Mouse (Mus musculus) retina, postnatal 7 days (tissue): ENCODE results near the gene Cnot8.

Source experiments
- DNase-seq: peaks from one replicate; pipeline ENCODE4 v3.0.0-alpha.2; 2012; ENCODE audit warnings: low read depth, low spot score

Cnot8 gene

DNA sequence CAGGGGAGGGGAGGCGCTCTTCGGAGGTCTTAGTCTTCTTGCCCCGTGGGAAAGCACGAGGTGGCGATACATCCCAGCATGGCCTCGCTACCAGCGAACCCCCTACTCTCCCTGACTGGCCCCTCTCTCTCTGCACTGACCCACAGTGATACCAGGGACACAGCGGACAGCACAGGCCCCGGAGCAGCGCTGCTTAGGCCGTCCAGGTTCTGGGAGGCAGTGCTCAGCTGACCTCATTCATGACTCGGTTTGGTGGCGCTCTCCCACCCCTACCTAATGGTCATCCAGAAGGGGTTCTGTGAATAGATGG is 654 bp upstream of the Cnot8 start:
- DNase-seq: no peak

DNA sequence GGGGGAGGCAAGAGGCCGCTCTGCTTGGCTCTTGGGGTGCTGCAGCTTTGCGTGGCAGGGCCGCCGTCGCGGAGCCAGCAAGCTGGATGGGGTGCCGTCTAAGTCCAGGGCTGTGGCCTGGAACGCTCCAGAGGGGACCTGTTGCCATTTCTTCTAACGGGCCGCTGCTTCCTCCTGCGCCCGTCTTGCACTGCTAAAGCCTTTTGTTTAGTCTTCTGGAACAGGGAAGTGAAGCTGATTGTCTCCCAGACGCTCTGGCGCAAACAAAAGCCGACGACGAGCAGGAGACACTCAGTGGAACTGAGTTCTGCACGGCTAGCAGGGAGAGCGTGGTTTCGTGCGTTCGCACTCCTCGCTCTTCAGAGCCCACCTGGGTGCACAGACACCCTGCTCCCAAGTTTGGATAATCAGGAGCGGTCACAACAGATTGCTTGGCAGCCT is 418 bp downstream of the Cnot8 start:
- DNase-seq: no peak

DNA sequence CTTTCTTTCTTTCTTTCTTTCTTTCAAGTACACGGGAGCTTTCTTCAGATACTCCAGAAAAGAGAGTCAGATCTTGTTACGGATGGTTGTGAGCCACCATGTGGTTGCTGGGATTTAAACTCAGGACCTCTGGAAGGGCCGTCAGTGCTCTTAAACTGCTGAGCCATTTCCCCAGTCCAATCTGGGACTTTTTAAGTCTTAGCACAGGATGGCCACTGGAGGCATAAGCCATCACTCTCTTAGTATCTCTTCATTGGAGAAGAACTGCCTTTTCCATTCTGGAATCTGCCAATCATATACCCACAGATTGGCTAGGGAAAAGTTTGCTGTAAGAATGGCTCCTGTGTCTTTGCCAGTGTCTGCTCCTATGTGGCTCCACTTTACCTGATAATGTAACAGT is 3.1 kb downstream of the Cnot8 start:
- DNase-seq: no peak

DNA sequence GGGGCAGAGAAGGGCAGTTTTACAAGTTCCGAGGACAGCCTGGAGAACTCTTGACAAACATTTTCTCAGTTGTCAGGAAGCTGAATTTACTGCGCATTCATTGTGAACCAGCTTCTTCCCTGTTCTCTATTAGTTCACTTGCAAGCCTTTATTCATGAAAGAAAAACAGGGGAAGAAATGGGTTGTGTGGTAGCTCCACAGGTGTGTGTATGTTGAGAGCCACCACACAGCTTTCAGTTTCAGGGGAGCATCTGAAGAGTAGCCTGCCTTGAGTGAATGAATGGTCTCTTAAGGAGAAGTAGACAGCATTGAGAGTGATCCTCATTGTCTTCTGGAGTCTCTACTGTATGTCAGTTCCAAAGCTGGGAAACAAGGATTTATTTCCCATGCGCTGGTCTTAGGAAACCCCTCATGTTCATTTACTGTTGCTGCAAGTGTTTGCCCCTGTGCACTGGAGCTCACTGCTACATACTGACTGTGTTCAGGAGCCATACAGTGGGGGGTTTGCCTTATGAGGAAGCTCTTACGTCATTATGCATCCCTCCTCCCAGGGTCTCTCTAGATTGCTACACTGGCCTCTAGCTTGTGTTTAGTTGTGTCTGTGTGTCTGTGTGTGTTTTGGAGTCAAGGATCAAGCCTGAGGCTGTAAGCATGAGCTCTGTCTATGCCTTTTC is 3.8 kb downstream of the Cnot8 start:
- DNase-seq: no peak

DNA sequence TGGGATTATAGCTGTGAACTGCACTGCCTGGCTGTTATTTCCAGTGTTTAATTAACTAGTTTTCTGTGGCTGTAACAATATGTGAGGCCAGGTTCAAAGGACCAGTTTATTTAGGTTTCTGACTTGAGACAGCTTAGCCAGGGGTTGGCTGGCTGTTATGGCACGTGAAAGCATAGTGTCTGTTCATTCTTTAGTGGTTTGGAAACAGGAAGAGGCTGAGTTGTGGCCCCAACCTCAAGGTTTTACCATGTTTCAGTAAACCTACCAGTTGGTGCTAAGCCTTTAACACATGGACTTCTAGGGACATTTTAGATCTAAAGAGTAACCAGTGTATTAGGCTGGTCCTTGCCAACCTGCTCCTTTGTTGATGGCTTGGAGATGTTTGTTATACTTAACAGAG is 12.6 kb downstream of the Cnot8 start:
- DNase-seq: no peak

DNA sequence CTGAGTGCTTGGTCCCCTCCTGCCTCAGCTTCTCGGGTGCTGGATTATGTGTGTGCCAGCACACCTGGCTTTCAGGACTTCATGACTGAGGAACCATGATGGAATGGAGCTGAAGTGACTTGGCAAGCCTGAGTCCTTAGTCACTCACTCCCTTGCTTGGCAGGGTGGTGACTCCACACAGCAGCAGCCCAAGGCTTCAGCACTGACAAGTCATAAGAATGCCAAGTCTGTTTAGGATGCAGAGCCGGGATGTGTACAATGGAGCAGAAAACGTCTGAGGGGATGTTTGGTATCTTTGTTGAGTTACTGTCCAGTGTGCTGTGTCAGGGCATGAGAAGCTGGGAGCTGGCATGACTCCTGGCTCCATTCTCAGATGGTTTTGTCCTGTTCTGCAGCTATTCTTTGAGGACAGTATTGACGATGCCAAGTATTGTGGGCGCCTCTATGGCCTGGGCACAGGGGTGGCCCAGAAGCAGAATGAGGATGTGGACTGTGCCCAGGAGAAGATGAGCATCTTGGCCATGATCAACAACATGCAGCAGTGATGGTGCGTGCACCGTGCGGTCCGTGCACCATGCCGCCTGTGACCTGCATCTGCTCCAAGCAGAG is 13.2 kb downstream of the Cnot8 start:
- DNase-seq: no peak

DNA sequence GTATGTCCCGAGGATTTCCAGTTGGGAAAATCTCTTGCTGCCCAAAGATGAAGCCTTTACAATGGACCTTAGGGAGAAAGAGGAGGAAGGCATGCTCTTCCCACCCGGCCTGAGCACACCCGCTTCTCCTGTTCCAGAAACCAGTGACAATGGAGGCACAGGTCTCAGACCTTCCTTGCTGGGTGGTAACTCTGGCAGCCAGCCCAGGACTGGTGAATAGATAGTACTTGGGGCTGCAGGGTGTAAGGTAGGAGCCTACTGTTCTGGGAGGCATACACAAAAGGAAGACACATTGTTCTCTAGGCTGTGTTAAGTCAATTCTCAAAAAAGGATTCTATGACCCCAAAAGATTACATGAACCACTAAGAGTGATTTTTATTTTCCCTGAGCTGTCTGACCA is 16.7 kb downstream of the Cnot8 start:
- DNase-seq: no peak

DNA sequence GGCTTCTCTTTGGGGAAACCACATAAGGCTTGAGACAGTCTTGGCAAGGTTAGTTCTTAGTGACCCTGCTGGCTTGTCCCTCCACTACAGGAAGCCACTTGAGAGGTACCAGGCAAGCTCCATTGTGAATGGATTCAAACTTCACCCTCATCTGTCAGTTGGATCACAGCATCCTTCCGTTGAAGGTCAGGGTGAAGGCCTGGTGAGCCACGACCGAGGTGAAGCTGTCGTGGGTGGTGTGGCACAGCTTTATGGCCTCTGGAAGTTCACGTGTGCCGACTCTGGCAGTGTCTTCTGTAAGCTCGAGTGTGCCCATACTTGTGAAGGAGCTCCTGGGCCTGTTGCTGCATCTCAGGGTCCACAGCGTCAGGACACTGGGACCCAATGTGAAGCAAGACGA is 17.4 kb downstream of the Cnot8 start:
- DNase-seq: no peak

DNA sequence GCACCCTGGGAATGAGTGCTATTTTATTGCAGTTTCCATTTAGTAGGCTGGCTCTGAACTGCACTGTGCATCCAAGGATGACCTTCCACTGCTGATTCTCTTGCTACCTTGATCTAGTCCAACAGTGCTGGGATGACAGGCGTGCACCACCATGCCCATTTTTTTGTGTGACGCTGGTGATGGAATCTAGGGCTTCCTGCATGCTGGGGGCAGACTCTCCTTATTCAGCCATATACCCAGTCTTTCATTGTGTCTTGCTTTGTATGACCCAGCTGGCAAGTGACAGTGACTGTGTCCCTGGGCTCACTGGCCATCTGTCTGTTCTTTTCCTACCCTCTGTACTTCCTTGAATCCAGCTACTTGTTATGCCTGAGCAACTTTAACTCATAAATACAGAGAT is 19.8 kb downstream of the Cnot8 start:
- DNase-seq: no peak

DNA sequence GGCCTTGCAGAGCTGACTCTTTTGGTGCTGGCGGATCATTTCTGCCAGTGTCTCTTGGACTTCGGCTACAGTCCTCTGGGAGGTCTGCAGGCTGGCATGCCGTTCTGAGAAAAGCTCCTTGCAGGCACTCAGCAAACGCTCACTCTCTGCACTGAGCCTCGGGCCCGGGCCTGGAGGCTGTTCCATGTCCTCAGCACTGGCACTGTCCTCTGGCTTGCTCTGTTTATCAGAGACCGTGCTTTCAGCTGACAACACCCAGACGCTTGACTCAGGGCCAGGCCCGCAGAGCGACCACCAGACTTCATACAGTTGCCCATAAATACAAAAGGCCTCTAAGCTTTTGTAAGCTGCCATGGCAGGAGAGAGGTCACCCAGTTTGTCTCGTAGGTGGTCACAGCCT is 21.1 kb downstream of the Cnot8 start:
- no peak for DNase-seq

DNA sequence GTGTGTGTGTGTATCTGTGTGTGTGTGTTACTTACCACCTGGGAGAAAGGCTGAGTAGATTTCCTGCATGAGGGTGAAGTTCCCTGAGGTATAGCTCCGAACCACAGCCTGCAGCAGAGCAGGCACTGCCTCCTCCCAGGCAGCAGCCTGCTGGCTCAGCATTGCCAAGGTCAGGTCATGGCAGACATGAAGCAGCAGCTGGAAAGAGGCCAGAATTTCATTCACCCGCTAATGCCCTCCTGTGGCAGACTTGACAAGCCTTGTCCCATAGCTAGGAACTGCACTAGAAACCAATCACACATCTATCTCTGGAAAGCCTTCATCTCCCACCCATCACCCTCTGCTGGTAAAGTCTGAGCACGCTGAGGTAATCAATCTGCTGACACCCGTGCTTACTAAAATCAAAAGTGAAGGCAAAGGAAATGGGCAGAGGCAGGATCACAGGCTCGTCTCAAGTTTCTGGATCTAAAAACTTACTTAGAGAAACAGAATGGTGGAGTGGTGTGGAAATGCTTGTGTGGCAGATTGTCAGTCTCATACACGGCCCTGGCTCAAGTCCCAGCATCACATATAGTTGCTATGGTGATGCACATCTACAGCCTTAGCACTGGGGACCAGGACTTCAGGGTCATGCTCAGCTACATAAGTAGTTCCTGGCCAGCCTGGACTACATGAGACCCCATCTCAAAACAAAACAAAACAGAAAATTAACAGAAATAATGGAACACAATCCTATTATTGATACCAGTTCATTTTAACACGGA is 22.6 kb downstream of the Cnot8 start:
- peak; percentile 49 for DNase-seq

DNA sequence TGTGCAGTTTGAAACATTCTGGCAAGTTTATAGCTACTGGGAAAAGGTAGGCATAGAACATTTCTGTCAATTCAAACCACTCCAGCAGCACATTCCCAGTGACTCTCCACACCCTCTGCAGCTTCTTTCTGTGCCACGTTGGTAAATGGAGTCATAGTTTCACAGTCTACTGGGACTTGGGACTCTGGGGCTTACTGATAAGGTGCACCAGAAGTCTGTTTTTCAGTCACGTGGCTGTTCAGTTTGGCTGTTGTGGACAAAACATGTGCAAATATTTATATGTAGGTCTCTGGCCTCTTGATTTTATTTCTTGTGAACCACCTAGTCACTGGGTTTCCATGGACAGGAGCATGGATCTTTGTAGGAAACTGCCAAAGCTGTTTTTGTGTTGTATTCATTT is 23.6 kb downstream of the Cnot8 start:
- DNase-seq: no peak

DNA sequence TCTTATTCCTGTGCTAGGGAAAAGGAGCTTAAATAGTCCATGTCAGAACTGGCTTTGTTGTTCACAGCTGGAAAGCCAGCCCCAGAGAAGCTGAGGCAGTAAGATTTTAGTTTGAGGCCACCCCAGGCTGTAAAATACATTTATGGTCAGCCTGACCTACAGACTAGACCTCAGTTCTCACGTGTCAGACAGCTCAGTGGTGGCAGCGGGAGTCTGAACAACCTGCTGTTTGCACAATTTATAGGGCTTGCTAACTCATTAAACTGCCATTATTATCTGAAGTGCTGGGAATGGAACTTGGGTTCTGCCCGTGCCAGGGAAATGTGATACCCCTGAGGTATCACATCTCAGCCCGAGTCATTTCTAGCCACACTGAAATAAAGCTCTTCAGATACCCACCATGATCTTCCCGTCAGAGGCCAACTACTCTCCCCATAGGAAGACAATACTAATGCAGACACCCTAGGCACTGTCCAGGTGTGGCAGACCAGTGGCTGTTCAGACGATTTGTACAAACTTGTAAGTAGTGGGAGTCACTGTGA is 25.4 kb downstream of the Cnot8 start:
- no peak for DNase-seq

DNA sequence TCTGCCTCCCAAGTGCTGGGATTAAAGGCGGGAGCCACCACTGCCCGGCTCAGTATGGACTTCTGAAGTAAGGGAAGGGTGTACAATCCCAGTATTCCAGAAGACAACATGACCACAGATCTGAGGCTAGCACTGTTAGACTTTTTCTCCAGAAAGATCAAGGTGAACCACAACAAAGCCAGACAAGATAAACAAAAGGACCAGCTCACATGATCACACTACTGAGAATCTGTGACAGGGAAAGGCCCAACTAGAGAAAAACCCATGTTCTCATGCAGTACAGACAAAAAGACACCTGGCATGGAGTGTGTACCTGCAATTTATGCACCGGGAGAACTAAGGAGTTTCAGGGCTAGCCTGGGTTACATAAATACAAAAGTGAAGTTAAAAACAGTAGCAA is 28.1 kb downstream of the Cnot8 start:
- no peak for DNase-seq

DNA sequence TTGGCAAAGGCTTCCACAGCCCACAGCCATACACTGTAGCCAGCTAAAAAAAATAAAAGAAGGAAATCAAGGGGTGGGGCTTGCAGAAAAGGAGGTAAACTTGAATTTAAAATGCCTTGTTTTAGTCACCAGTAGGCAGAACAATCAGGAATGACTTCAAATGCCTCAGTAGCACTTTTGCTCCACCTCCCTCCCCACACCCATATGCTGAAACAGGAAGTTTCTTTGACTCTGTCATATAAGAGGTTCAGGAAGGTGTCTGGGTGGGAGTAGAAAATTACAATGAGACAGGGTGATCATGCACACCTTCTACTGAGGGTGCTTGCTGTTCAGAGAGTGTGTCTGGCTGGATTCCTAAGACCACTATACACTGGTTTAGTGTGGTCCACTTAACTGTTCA is 30.9 kb downstream of the Cnot8 start:
- DNase-seq: no peak

DNA sequence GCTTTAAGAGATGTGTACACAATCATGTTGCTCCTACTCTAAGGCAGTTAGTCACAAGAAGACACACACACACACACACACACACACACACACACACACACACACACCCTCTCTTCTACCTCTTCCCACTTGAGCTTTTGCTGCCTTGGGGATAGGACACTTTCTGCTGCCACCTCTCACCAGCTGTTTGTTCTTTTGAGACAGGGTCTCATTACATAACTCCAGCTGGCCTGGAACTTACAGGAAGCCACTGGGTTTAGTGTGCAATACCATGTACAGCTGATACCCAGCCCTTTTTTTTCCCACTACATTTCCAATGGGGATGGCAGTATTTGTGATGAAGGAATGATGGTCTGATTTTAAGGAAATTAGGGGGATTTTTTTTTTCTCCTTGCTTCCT is 31.3 kb downstream of the Cnot8 start:
- no peak for DNase-seq

DNA sequence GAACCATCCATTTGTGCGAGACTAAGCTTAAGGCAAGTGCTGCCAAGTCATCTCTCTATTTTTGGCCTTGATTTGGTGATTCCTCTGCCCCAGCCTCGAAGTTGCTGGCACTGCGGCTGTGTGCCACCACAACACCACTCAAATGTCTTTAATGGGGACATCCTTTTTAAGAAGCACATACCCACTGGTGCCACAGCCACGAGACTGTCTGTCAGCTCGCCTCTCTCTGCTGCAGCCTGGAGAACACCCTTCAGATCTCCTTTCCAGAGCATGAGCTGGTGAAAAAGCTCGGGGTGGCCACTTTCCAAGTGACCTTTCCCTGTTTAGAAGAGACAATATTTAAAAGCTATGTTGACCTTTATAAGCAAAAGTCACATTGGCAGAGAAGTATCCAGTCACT is 32.7 kb downstream of the Cnot8 start:
- DNase-seq: no peak

DNA sequence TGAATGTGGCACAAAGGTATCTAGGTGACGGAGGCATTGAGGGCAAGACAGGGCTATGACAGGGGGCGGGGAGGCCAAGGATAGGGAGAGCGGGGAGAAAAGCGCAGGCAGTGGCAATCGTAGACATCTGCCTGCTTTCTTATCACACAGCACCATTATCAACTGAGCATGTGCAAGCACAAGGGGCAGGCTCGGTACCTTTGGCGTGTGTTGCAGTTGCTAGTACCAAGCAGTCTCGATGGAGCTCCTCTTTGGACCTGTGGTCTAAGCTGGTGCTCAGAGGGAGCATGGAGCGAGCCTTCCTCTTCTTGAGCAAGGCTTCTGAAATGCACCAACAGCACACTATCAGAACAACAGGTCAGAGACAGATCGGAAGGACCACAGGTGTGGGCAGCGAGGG is 34.9 kb downstream of the Cnot8 start:
- no peak for DNase-seq

DNA sequence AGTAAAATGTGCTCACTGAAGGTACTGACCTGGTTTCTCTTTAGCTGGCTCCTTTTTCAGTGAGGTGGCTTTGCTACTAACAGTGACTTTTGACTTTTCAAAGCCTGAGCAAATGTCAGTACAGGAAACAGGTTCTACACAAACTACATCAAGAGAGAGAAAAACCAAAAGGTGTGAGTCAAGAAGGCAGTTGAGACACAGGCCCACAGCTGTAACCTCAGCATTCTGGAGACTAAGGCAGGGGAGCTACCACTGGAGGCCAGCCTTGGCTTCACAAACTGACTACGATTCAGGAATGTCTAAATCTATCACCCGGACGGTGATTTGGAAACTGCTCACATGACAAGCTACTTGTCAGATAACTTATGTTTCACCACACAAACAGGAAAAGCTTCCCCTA is 35.5 kb downstream of the Cnot8 start:
- no peak for DNase-seq

DNA sequence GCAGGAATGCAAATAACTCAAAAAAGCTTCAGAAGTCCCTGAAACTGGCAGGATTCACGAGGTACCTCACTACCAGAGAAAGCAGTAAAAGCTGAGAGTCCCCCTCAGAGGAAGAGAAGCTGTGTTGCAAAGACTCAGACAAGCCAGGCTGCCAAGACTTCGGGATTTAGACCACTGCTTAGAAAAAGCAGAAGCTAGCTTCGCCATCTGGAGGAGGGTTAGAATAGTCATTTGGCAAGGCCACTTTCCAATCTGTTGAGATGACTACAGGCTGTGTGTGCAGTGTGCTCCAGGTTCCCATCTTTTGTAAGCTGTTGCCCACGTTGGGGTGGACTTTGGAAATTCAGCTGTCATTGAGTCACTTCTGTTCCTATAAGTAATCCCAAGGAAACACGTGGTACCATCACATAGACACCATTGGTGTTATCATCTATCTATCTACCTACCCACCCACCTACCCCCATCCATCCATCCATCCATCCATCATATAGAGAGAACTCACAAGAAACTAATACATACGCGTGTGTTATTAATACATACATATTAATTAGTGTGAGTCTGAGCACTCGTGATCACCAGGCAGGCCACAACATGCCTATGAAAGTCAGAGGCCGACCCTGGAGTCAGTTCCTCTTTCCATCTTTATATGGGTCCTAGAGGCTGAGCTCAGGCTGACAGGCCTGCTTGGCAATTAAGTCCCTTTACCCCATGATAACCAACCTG is 39.9 kb downstream of the Cnot8 start:
- DNase-seq: no peak

DNA sequence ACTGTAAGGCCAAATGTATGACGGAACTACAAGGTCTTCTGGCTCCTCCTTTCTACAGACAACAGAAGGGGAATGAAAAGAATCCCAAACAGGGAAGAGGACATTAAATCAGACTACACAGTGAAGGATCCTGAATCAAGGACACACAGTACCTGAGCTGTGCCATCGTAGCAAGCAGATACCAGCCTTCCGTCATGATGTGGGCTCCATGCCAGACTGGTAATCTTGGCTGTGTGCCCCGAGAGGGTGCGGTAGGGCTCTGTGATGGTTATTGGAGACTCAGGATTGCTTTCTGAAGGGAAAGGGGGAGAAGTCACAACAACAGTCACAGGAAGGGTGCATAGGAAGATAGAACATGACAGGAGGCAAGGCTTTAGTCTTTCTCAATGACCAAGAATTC is 42.3 kb downstream of the Cnot8 start:
- no peak for DNase-seq

DNA sequence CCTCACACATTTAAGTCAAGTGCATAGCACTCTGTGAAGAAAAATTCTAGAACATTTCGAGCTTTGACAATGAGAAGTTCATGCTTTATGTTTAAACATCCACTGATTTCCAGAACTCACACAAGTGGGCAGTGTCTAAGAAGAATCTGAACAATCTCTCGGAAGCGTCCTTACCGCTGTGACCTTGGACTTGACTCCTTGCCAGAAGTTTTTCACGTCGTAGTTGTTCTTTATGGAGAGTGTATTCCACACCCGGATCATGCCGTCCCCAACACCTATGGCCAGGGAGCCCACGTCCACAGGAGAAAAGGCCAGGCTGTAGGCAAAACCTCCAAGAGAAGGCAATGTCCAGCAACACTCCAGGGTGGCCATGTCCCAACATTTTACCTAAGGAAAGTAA is 51.5 kb downstream of the Cnot8 start:
- no peak for DNase-seq
